Mouse (Mus musculus): ENCODE data around the gene Xirp2. TPM values are rescaled to one million over a fixed set of nuclear protein-coding genes. Genes with fewer than 3 reads are reported as not detected.
A peak's percentile ranks its signal among the peaks of the same experiment; 100 is the strongest.

Xirp2 gene
- total and polyA plus RNA-seq, 3 experiments = not detected

DNA sequence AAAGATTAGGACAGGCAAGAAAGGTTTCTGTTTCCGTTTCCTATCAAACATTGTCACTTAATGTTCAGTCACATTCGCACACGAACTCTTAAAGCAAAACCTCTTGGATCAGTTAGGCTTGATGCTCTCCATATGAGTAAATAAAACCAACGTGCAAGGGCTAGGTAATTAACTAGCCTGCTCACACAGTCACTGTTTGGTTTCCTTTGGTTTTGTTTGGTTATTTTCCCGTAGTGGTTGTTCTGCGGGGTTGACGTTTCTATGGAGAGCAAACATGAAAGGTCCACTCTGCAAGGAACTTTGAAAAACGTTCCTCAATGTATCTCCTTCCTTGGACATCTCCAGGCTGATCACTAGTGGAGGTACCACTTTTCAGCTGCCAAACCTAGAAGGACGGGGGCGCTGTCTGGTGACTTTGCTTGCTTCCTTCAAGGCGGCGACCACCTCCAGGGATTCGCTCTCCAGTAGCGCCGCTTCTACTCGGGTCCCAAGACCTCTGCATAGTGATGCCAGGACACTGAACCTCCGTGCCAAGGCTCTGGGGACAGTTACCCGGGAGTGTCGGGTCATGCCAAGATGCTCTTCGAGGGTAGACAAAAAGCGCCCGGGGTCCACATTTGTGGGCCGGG, 119.2 kb downstream of the Xirp2 start:
- no peak for DNase-seq

DNA sequence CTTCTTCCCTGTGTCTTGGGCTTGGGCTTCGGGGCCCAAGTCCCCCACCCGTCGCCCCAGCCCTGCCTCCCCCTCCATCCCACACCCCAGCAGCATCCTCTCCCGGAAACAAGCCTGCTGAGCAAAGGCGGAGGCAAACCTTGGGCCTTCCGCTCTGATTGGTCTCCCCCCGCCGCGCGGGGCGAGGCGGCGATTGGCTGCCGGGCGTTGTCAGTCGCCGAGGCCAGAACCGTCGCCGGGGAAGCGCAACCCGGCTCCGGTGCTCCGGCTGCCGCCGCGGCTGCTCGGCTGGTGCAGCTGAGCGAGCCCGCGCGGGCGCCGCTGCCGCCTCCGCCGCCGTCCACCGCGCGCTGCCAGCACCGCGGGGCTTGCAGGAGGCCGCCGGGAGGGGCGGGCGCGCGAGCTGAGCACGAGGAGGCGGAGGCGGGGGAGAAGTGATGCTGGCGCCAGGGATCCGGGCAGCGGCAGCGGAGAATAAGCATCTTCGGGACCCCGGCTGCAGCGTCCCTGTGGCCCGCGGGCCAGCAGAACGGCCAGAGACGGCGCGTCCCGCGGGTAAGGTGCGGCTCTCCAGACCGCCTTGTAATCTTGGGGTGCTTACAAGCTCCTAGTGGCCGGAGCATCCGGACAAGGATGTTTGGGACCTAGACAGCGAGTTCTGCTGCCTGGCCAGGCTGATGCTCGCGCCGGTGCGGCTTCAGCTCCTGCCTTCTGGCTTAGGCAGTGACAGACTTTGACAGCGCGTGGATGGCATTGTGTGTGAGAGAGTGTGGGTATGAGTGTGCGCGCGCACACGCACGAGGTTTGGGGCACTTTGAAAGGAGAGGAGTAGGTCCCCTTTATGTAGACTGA, 119.9 kb downstream of the Xirp2 start, which contains the start of gene B3galt1:
B3galt1 (plus strand) TSS at position 392 of the 852 bp plus-strand sequence.
- peak; percentile 87 for DNase-seq

DNA sequence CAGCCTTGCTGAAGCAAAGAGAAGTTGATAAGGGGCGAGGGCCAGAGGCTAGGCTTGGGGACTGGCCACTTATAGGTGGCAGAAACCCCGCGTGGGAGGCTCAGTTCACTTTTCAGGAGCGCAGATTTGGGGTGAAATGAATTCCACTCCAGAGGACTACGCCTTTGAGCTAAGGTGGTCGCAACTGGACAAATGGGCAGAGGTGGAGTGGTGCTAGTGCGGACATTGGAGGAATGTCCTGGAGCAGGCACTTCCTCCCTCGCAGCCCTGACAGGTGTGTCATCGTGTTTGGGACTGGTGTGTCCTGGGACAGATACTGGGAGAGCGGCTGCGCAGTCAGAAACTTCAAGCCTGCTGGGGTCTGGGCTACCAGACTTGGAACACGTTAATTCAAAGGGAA, 120.8 kb downstream of the Xirp2 start:
- peak; percentile 2 for DNase-seq

DNA sequence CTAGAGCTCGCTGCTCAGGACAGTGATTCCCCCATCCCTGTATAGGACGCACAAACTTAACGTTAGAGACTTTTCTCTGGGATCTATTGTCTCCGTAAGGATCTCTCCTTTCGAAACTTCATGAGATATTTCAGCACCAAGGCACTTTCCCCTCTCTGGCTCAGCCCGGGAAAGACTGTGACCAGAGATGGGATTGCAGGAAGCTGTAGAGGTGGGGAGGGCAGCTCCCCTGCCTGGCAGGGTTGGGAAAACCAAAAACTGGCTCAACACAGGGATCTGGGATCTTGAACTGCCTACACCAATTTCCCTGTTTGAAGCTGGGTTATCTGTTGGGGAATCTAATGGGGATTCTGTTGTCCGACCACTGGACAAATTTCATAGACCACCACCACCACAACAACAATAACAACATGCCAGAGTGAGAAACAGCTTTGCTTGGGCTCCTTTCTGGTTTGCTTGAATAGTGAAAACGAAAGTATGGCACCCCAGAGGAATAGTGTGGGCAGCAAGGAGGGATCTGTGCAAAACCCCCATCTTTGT, 121.4 kb downstream of the Xirp2 start:
- no peak for DNase-seq

Other genes with a start within 250 kb of the Xirp2 start
- gene Gm21830, start 32.3 kb upstream of the Xirp2 start, total RNA-seq (2021) = not detected
- not detected in 2 replicates for gene Gm21830, start 32.3 kb upstream of the Xirp2 start, polyA plus RNA-seq (2012; rRNA removed)
- gene Gm26727, start 12.8 kb upstream of the Xirp2 start, total RNA-seq (2021) = not detected
- not detected in 2 replicates for gene Gm26727, start 12.8 kb upstream of the Xirp2 start, polyA plus RNA-seq (2012; rRNA removed)
- 1 to 10 TPM; 4.0 to 4.1 TPM for gene B3galt1, start 119.9 kb downstream of the Xirp2 start, total RNA-seq (2021)
- gene B3galt1, start 119.9 kb downstream of the Xirp2 start, polyA plus RNA-seq (2012; rRNA removed) = 0.18 and 0.19 TPM in 2 replicates